Mouse (Mus musculus): ENCODE data around the gene Rpp38. TPM values are rescaled to one million over a fixed set of nuclear protein-coding genes. Genes with fewer than 3 reads are reported as not detected.

The Rpp38 gene
- polyA plus RNA-seq, 1 experiment: 3.4 TPM

DNA sequence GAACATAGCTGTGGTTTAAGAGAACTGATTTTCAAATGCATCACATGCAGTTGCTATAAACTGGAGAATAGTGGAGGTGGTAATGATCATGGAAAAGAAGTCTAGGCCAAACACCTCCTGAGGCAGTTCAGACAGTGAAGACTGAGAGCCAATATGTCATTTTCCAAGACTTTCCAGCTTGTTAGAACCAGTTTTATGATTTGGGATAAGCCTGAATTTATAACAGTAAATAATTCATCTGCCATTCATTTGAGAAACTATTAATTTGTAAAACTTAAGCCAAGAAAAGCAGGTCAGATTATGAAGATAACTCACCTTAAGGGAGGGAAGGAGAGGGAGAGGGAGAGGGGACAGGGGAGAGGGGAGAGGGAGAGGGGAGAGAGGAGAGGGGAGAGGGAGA is 20.7 kb upstream of the Rpp38 start:
- no peaks in the 10 kb centered on the region for H3K27me3 ChIP-seq (ENCODE audit: control insufficient read depth, insufficient read depth, low read length)
- no peaks in the 10 kb centered on the region for H3K36me3 ChIP-seq (ENCODE audit: control insufficient read depth, insufficient read depth, low read length)
- DNase-seq: no peak
- TF ChIP-seq CTCF (IDR thresholded peaks at IDR 0.05; ENCODE audit: borderline replicate concordance, control insufficient read depth, extremely low read depth, insufficient read depth, low read length, poor library complexity) (no peak), POLR2A (IDR thresholded peaks at IDR 0.05; ENCODE audit: control insufficient read depth, extremely low read depth, insufficient read depth, low read length, poor library complexity) (no peak)
- no peak overlapping the region for H3K27ac ChIP-seq (ENCODE audit: control insufficient read depth, insufficient read depth, low read length)
- no peaks in the 10 kb centered on the region for H3K4me1 ChIP-seq (replicated peaks; ENCODE audit: control insufficient read depth, insufficient read depth, low read length)
- no peak overlapping the region for H3K4me3 ChIP-seq (ENCODE audit: control insufficient read depth, insufficient read depth, low read length)

- no peak overlapping the region for H3K4me3 ChIP-seq (ENCODE audit: control insufficient read depth, insufficient read depth, low read length)
- no peaks in the 10 kb centered on the region for H3K36me3 ChIP-seq (ENCODE audit: control insufficient read depth, insufficient read depth, low read length)
- H3K27ac ChIP-seq (ENCODE audit: control insufficient read depth, insufficient read depth, low read length): no peak overlapping the region
- no peaks in the 10 kb centered on the region for H3K4me1 ChIP-seq (replicated peaks; ENCODE audit: control insufficient read depth, insufficient read depth, low read length)
- WGBS: 8% methylated on average over 3 of the region's 3 CpGs
- H3K27me3 ChIP-seq (ENCODE audit: control insufficient read depth, insufficient read depth, low read length): no peaks in the 10 kb centered on the region
- peak; percentile 24 for DNase-seq
- no peak for TF ChIP-seq CTCF (IDR thresholded peaks at IDR 0.05; ENCODE audit: borderline replicate concordance, control insufficient read depth, extremely low read depth, insufficient read depth, low read length, poor library complexity)
- TF ChIP-seq POLR2A (IDR thresholded peaks at IDR 0.05; ENCODE audit: control insufficient read depth, extremely low read depth, insufficient read depth, low read length, poor library complexity): no peak
Measured at GRCm38 (mm10) chr2:3348919-3349318, 16.5 kb upstream of the Rpp38 start.

- WGBS: 90% methylated on average over 4 of the region's 4 CpGs
- Histone ChIP-seq H3K4me1 (replicated peaks; ENCODE audit: control insufficient read depth, insufficient read depth, low read length) (no peaks in the 10 kb centered on the region), H3K4me3 (ENCODE audit: control insufficient read depth, insufficient read depth, low read length) (no peak overlapping the region), H3K27ac (ENCODE audit: control insufficient read depth, insufficient read depth, low read length) (no peak overlapping the region), H3K36me3 (ENCODE audit: control insufficient read depth, insufficient read depth, low read length) (no peaks in the 10 kb centered on the region), H3K27me3 (ENCODE audit: control insufficient read depth, insufficient read depth, low read length) (no peaks in the 10 kb centered on the region)
- TF ChIP-seq CTCF (IDR thresholded peaks at IDR 0.05; ENCODE audit: borderline replicate concordance, control insufficient read depth, extremely low read depth, insufficient read depth, low read length, poor library complexity) (no peak), POLR2A (IDR thresholded peaks at IDR 0.05; ENCODE audit: control insufficient read depth, extremely low read depth, insufficient read depth, low read length, poor library complexity) (no peak)
- no peak for DNase-seq
Measured at GRCm38 (mm10) chr2:3348422-3348821, 16.0 kb upstream of the Rpp38 start.

- Histone ChIP-seq H3K36me3 (ENCODE audit: control insufficient read depth, insufficient read depth, low read length) (no peaks in the 10 kb centered on the region), H3K27me3 (ENCODE audit: control insufficient read depth, insufficient read depth, low read length) (no peaks in the 10 kb centered on the region), H3K27ac (ENCODE audit: control insufficient read depth, insufficient read depth, low read length) (no peak within 1 kb of the TSS), H3K4me3 (ENCODE audit: control insufficient read depth, insufficient read depth, low read length) (0 out of 2 replicates have a peak within 1 kb of the TSS, but pooled peaks have one; percentile 2), H3K4me1 (replicated peaks; ENCODE audit: control insufficient read depth, insufficient read depth, low read length) (peaks cover 7% of the 10 kb centered on the region)
- peak; percentile 58 for DNase-seq
- no peak for TF ChIP-seq POLR2A (IDR thresholded peaks at IDR 0.05; ENCODE audit: control insufficient read depth, extremely low read depth, insufficient read depth, low read length, poor library complexity)
- TF ChIP-seq CTCF (IDR thresholded peaks at IDR 0.05; ENCODE audit: borderline replicate concordance, control insufficient read depth, extremely low read depth, insufficient read depth, low read length, poor library complexity): 0 out of 2 replicates have a peak, but pooled peaks have one; percentile 23
- WGBS: 4% methylated on average over 20 of the region's 20 CpGs
Measured at GRCm38 (mm10) chr2:3335611-3336301, 3.3 kb upstream of the Rpp38 start, which contains the start of gene Acbd7. Gene Acbd7, plus strand, starts transcription at chr2:3336168.

DNA sequence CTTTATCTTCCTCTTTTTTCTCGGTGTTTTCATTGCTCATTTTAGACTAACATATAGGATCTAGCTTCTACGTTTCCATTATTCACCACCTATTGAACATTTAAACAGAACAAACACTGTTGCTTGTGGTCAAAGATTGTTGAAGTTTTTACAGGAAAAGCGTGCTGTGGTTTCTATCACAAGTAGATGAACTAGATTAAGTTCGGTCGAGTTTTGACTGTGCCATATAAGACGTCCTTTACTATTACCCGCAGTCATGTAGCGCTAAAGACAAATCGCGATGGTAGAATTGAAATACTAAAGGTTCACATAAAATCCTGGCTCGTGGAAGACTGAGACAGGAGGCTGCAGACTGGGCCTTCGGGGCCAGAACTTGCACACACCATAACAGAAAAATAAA is 1.3 kb upstream of the Rpp38 start:
- no peak for DNase-seq
- H3K4me1 ChIP-seq (replicated peaks; ENCODE audit: control insufficient read depth, insufficient read depth, low read length): peaks cover 7% of the 10 kb centered on the region
- WGBS: 51% methylated on average over 12 of the region's 12 CpGs
- H3K27ac ChIP-seq (ENCODE audit: control insufficient read depth, insufficient read depth, low read length): no peak overlapping the region
- H3K4me3 ChIP-seq (ENCODE audit: control insufficient read depth, insufficient read depth, low read length): no peak overlapping the region
- no peaks in the 10 kb centered on the region; the same call in 1 of the 2 replicates for H3K36me3 ChIP-seq (ENCODE audit: control insufficient read depth, insufficient read depth, low read length)
- H3K27me3 ChIP-seq (ENCODE audit: control insufficient read depth, insufficient read depth, low read length): no peaks in the 10 kb centered on the region
- TF ChIP-seq POLR2A (IDR thresholded peaks at IDR 0.05; ENCODE audit: control insufficient read depth, extremely low read depth, insufficient read depth, low read length, poor library complexity): no peak
- no peak for TF ChIP-seq CTCF (IDR thresholded peaks at IDR 0.05; ENCODE audit: borderline replicate concordance, control insufficient read depth, extremely low read depth, insufficient read depth, low read length, poor library complexity)

- H3K4me3 ChIP-seq (ENCODE audit: control insufficient read depth, insufficient read depth, low read length): peak overlapping the region; percentile 76
- no peak for TF ChIP-seq CTCF (IDR thresholded peaks at IDR 0.05; ENCODE audit: borderline replicate concordance, control insufficient read depth, extremely low read depth, insufficient read depth, low read length, poor library complexity)
- TF ChIP-seq POLR2A (IDR thresholded peaks at IDR 0.05; ENCODE audit: control insufficient read depth, extremely low read depth, insufficient read depth, low read length, poor library complexity): no peak
- no peaks in the 10 kb centered on the region; the same call in 1 of the 2 replicates for H3K36me3 ChIP-seq (ENCODE audit: control insufficient read depth, insufficient read depth, low read length)
- H3K27me3 ChIP-seq (ENCODE audit: control insufficient read depth, insufficient read depth, low read length): no peaks in the 10 kb centered on the region
- 0% methylated on average over 21 of the region's 21 CpGs for WGBS
- no peak overlapping the region for H3K27ac ChIP-seq (ENCODE audit: control insufficient read depth, insufficient read depth, low read length)
- H3K4me1 ChIP-seq (replicated peaks; ENCODE audit: control insufficient read depth, insufficient read depth, low read length): peaks cover 7% of the 10 kb centered on the region
- no peak for DNase-seq
Measured at GRCm38 (mm10) chr2:3332056-3332455, 387 bp downstream of the Rpp38 start.

All from thymus, adult 2 months (tissue).